Mouse (Mus musculus): Measurements from ENCODE around the gene Sf3b6. TPM values are rescaled to one million over a fixed set of nuclear protein-coding genes. Genes with fewer than 3 reads are reported as not detected.
"Not testable (repeated sequence)": the region's sequence is repeated elsewhere in the genome, so short reads cannot be mapped to it uniquely, and the experiment has no call there.

Sf3b6 gene
- polyA plus RNA-seq (2012; rRNA removed), result 33.4 and 60.8 TPM in 2 replicates

DNA sequence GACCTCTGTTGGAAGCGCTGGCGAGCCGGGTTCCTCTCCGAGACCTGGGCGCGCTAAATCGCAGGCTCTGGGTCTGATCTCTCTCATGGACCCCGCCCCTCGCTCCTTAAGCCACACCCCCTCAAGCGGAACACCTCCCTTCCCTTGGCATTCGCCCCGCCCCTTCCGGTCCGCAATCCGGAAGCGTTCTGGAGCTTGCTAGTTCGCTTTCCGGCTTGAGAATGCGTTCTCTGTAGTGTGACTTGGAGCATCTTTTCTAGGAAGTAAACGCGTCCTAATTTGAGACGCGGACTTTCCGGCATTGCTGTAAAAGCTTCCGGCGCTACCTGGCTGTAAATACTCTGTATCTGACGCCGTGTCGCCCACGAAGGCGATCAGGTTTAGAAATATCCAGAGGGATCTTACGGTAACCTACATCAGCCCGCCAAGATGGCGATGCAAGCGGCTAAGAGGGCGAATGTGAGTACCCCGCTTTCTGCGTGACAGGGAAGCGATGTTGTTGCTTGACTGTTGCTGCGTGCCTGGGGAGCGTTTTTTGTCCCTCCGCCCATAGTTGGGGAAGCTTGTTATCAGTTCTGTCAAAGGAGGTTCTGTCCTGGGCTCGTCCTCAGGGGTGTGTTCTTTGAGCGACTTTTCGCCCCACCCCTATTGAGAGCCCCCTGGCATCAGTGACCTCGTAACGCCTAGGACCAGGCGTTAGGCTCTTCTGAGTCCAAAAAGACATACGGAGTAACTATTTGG, at the start of gene Sf3b6:
Gene Sf3b6, plus strand, starts transcription at position 184 of the 741 bp plus-strand sequence.
- DNase-seq, result peak; percentile 98
- Histone ChIP-seq H3K4me1 (ENCODE audit: control insufficient read depth, insufficient read depth, low read length) (peaks cover 10% of the 10 kb centered on the region), H3K4me3 (replicated peaks; ENCODE audit: extremely low read depth, low read depth, low read length) (peak within 1 kb of the TSS; percentile 93)
- WGBS, result under 1% methylated on average over 49 of the region's 49 CpGs
- TF ChIP-seq POLR2A (IDR thresholded peaks at IDR 0.05; ENCODE audit: borderline replicate concordance, extremely low read depth, low read depth, low read length) (peak; percentile 93), CTCF (IDR thresholded peaks at IDR 0.05; ENCODE audit: insufficient read depth, low read length) (no peak)

DNA sequence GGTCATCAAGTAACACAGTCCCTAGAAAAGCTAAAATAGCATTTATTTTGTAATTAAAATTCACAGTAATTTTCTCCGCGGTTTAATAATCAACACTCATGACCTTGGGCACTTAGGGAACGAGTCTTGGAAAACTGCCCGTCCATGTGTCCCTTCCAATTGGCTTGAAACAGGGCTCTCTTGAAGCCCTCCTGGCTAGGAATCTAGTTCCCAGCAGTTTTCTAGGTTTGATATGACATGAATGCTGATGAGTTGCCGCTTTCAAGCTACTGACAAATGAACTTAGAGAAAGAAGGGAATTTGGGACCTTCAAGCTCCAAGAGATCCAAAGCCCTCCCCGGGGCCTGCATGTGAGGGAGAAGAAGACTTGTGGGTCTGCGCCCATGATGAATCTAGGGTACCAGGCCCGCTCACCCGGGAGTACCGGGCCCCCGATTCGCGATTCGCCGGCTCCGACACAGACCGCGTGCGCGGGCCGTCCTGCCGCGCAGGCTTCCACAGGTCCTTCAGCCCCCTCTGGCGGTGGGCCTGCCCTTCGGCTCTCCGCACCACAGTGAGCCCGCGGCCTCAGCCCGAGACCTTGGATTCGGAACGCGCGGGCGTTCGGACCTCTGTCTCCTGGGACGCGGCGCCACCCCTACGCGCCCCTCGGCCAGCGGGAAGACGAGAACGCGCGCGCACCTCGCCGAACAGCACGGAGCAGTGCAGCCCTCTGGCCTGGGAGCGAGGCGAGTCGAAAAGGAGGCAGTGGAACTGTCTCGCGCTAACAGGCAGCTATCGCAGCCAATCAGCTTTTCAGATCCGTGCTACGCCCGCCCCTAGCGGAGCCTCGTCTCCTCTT, 48.6 kb upstream of the Sf3b6 start, which contains the start of the genes Pfn4 and Fam228b:
Gene Pfn4, plus strand, starts transcription at position 531 of the 841 bp plus-strand sequence.
Gene Fam228b, minus strand, starts transcription at position 776 of the 841 bp plus-strand sequence.
- WGBS, result 3% methylated on average over 61 of the region's 61 CpGs
- H3K4me3 ChIP-seq (replicated peaks; ENCODE audit: extremely low read depth, low read depth, low read length), result peak within 1 kb of the TSS; percentile 98
- no peak; the same call in 1 of the 2 replicates for TF ChIP-seq POLR2A (IDR thresholded peaks at IDR 0.05; ENCODE audit: borderline replicate concordance, extremely low read depth, low read depth, low read length)
- peak; percentile 63 for TF ChIP-seq CTCF (IDR thresholded peaks at IDR 0.05; ENCODE audit: insufficient read depth, low read length)
- peak; percentile 99 for DNase-seq
- no peaks in the 10 kb centered on the region for H3K4me1 ChIP-seq (ENCODE audit: control insufficient read depth, insufficient read depth, low read length)

DNA sequence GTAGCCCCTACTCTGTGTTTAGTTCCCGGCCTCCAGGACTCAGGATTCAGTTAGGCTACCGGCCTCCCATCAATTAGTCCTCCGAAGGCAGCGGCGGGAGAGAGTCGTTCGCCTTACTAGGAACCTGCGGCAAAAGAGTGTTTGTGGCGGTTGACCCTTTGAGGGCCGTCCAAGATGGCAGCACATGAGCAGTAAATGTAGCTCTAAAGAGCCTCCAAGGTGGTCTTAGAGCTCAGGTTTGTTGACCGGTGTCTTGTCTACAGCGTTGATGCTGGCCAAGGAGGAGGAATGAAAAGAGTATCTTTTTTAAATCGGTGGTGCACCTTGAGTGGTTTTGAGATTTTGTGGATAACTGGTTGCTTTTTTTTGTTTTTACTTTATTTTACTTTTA, 48.0 kb upstream of the Sf3b6 start:
- no peaks in the 10 kb centered on the region for H3K4me1 ChIP-seq (ENCODE audit: control insufficient read depth, insufficient read depth, low read length)
- DNase-seq, result no peak
- WGBS, result 19% methylated on average over 13 of the region's 13 CpGs
- H3K4me3 ChIP-seq (replicated peaks; ENCODE audit: extremely low read depth, low read depth, low read length), result peak overlapping the region; percentile 98
- TF ChIP-seq POLR2A (IDR thresholded peaks at IDR 0.05; ENCODE audit: borderline replicate concordance, extremely low read depth, low read depth, low read length), result no peak
- no peak for TF ChIP-seq CTCF (IDR thresholded peaks at IDR 0.05; ENCODE audit: insufficient read depth, low read length)

DNA sequence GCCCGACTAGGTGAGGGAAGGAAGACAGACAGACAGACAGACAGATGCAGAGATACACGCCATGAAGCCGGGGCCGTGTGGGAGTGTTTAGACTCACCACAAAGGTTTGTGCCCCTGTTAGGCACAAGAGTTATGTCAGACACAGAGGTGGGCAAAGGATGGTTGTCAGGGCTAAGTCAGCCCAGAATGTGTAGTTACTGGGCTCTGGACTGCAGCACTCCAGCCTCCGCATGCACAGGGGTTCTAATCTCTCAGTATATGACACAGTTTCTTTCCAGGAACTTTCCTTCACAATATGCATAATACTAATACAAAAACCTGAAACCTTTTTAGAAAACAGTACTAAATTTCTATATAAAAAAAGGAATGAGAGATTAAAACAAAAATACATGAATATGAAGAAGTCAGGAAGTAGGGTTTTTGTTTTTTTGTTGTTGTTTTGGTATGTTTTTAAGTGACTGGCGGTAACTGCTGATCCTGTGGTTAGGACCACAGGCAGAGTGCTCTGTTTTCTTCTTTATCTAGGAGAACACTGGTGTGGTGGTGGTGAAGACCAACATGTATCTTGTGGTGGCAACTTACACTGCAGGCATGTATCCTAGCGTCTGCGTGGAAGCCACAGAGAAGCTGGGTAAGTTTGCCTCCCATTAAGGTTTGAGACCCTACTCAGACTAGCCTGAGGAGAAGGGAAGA, 42.3 kb upstream of the Sf3b6 start:
- Histone ChIP-seq H3K4me3 (replicated peaks; ENCODE audit: extremely low read depth, low read depth, low read length) (no peak overlapping the region), H3K4me1 (ENCODE audit: control insufficient read depth, insufficient read depth, low read length) (no peaks in the 10 kb centered on the region)
- TF ChIP-seq POLR2A (IDR thresholded peaks at IDR 0.05; ENCODE audit: borderline replicate concordance, extremely low read depth, low read depth, low read length) (no peak), CTCF (IDR thresholded peaks at IDR 0.05; ENCODE audit: insufficient read depth, low read length) (no peak)
- DNase-seq, result no peak
- 85% methylated on average over 8 of the region's 8 CpGs for WGBS

DNA sequence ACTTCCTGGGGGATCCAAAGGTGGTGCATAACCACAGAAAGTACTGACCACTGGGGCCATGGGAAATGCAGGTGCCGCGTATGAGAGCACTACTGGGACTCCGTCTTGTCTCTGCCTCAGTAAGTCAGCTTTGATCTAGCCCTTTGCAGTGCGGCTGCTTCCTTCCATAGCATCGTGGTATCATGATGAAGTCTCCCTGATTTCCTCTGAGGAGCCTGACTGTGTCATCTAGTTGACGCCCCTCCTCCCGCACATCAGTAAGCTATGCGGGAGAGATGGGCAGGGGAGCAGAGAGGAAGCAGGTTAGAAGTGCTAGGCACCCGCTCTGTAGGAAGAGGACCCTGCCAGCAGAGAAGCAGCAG, 41.8 kb upstream of the Sf3b6 start:
- no peak overlapping the region for H3K4me3 ChIP-seq (replicated peaks; ENCODE audit: extremely low read depth, low read depth, low read length)
- WGBS, result 65% methylated on average over 9 of the region's 9 CpGs
- no peak for DNase-seq
- TF ChIP-seq POLR2A (IDR thresholded peaks at IDR 0.05; ENCODE audit: borderline replicate concordance, extremely low read depth, low read depth, low read length) (no peak), CTCF (IDR thresholded peaks at IDR 0.05; ENCODE audit: insufficient read depth, low read length) (no peak)
- H3K4me1 ChIP-seq (ENCODE audit: control insufficient read depth, insufficient read depth, low read length), result no peaks in the 10 kb centered on the region

DNA sequence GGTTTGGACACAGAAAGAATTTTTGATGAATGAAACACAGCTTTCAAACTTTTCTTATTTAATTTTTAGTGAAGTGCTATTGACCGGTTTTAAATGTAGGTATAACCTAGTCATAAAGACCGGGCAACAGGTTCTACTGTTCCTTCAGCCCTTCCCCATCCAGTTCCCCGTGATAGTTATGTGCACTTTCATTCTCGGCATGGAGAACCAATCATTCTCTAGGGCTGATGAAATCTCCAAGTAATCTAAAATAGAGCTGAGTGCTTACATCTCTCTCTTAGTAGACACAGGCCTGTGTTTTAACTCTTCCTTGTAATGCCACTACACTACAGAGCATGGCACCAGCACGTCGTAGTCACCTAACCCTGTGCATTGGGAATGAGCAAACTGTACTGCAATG, 39.6 kb upstream of the Sf3b6 start:
- 81% methylated on average over 6 of the region's 6 CpGs for WGBS
- TF ChIP-seq CTCF (IDR thresholded peaks at IDR 0.05; ENCODE audit: insufficient read depth, low read length) (no peak), POLR2A (IDR thresholded peaks at IDR 0.05; ENCODE audit: borderline replicate concordance, extremely low read depth, low read depth, low read length) (no peak)
- Histone ChIP-seq H3K4me3 (replicated peaks; ENCODE audit: extremely low read depth, low read depth, low read length) (no peak overlapping the region), H3K4me1 (ENCODE audit: control insufficient read depth, insufficient read depth, low read length) (no peaks in the 10 kb centered on the region)
- DNase-seq, result no peak

DNA sequence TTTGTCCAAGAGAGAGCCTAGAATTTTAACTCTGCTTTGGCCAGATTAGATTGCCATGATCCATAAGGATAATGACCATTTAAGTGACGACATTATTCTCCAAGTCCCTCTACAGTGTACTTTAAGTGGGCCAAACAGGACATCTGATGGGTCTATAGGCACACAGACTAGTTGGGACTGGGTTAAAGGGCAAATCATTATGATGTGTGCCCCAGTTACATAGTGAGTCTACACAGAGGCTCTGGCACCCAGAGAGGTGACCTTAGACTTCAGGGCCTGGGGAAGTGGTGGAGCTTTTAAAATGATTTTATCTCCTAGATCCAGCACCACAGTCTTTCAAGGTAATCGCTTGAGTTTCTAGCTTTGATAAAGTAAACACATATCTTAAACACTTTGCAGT, 37.1 kb upstream of the Sf3b6 start:
- TF ChIP-seq POLR2A (IDR thresholded peaks at IDR 0.05; ENCODE audit: borderline replicate concordance, extremely low read depth, low read depth, low read length), result no peak
- Histone ChIP-seq H3K4me3 (replicated peaks; ENCODE audit: extremely low read depth, low read depth, low read length) (no peak overlapping the region), H3K4me1 (ENCODE audit: control insufficient read depth, insufficient read depth, low read length) (no peaks in the 10 kb centered on the region)
- DNase-seq, result no peak
- 61% methylated on average over 2 of the region's 2 CpGs for WGBS

DNA sequence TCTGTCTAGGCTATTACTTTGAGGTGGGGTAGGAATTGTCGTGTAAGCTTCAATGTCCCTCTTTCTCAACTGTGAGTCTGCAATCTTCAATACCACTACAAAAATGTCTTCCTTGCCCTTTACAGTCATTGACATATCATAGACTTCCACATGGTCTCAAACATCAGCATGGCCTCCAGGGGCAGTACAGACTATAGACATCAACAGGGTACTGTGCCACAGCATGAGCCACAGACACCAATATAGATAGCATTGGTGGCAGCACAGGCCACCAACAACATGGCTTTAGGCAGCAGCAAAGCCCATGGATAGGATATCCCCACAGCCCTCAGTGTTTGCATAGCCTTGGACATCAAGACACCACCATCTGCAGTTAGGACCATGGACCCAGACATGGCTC, 36.1 kb upstream of the Sf3b6 start:
- no peak for DNase-seq
- Histone ChIP-seq H3K4me3 (replicated peaks; ENCODE audit: extremely low read depth, low read depth, low read length) (no peak overlapping the region), H3K4me1 (ENCODE audit: control insufficient read depth, insufficient read depth, low read length) (no peaks in the 10 kb centered on the region)
- 87% methylated on average over 1 of the region's 1 CpGs for WGBS
- TF ChIP-seq POLR2A (IDR thresholded peaks at IDR 0.05; ENCODE audit: borderline replicate concordance, extremely low read depth, low read depth, low read length), result no peak
- no peak for TF ChIP-seq CTCF (IDR thresholded peaks at IDR 0.05; ENCODE audit: insufficient read depth, low read length)

DNA sequence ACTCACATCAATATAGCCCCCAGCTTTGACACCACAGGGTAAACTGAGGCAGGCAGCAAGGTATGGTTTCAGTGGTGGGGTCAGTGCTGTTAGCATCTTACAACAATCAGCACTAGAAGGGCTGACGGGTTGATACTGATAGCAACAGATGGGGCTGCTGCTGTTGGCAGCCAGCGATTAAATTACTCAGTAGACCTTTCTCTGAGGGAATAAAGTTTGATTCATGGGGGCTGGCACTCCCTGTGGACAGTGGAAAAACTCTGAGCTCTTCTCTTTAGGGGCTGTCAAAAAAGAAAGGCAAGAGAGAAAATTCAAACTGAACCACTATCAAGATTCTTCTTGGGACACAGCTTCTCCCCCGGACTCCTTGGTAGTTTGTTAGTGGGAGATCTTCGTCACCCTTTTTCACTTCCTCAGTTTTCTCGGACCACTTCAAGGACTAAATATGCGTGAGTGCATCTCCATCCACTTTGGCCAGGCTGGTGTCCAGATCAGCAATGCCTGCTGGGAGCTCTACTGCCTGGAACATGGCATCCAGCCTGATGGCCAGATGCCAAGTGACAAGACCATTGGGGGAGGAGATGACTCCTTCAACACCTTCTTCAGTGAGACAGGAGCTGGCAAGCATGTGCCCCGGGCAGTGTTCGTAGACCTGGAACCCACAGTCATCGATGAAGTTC, 35.5 kb upstream of the Sf3b6 start:
- WGBS, result 78% methylated on average over 9 of the region's 9 CpGs
- H3K4me1 ChIP-seq (ENCODE audit: control insufficient read depth, insufficient read depth, low read length); H3K4me3 ChIP-seq (replicated peaks; ENCODE audit: extremely low read depth, low read depth, low read length); DNase-seq: not testable (repeated sequence)

All from lung, adult 2 months (tissue).